Mouse (Mus musculus) liver, embryonic 14.5 days (tissue): ENCODE results near the gene Phlpp2. TPM values are rescaled to one million over a fixed set of nuclear protein-coding genes. Genes with fewer than 3 reads are reported as not detected.

Experiments used
- ATAC-seq: fragments of 200-750 bp; cut with Nextera tagmentation; 2 replicates; pipeline ENCODE4 v1.8.0; 2017; ENCODE audit warnings: moderate number of reproducible peaks, mild to moderate bottlenecking, moderate library complexity; ENCODE audit not compliant: insufficient read depth
- DNase-seq, 3 experiments: peaks; one replicate each; pipeline ENCODE4 v3.0.0-alpha.2; 2012 to 2013; ENCODE audit warnings: low read depth in 3 of 3, low spot score in 3 of 3
- H3K27ac ChIP-seq: fragments of 300-500 bp; sonication (generic); 2 replicates; pipeline ENCODE4 v1.5.1; 2014; ENCODE audit warnings: moderate library complexity, mild to moderate bottlenecking, control low read depth, inconsistent platforms
- H3K27me3 ChIP-seq: fragments of 300-500 bp; sonication (generic); 2 replicates; pipeline ENCODE4 v1.6.1; 2014; ENCODE audit warnings: mild to moderate bottlenecking, low read length, moderate library complexity; ENCODE audit not compliant: control insufficient read depth, insufficient read depth
- H3K36me3 ChIP-seq: fragments of 300-500 bp; sonication (generic); replicated peaks from 2 replicates; pipeline ENCODE4 v1.6.1; 2014; ENCODE audit warnings: low read depth; ENCODE audit not compliant: control insufficient read depth, insufficient read depth
- H3K4me1 ChIP-seq, 2 experiments: fragments of 200-500 bp in 1 of 2; fragments of 300-500 bp in 1 of 2; sonication (generic) in 1 of 2; replicated peaks; 2 replicates each; pipeline ENCODE4 v1.6.1; 2012 to 2014; ENCODE audit warnings: antibody characterized with exemption in 1 of 2, inconsistent platforms in 1 of 2, low read length in 1 of 2; ENCODE audit not compliant: control insufficient read depth in 2 of 2, insufficient read depth in 2 of 2
- H3K4me2 ChIP-seq: fragments of 300-500 bp; sonication (generic); 2 replicates; pipeline ENCODE4 v1.6.1; 2014; ENCODE audit warnings: low read depth, mild to moderate bottlenecking, control low read depth, moderate library complexity
- H3K4me3 ChIP-seq, 2 experiments: fragments of 200-500 bp in 1 of 2; fragments of 300-500 bp in 1 of 2; sonication (generic) in 1 of 2; 2 replicates each; pipeline ENCODE4 v1.5.1; 2012 to 2014; ENCODE audit warnings: low read depth in 2 of 2, low read length in 2 of 2, mild to moderate bottlenecking in 2 of 2, control low read depth in 1 of 2, inconsistent platforms in 1 of 2, moderate library complexity in 1 of 2; ENCODE audit not compliant: insufficient read depth in 1 of 2
- H3K9ac ChIP-seq: fragments of 300-500 bp; sonication (generic); replicated peaks from 2 replicates; pipeline ENCODE4 v1.6.1; 2014; ENCODE audit warnings: mild to moderate bottlenecking, control low read depth, moderate library complexity
- H3K9me3 ChIP-seq: fragments of 300-500 bp; sonication (generic); 2 replicates; pipeline ENCODE4 v1.6.1; 2016; ENCODE audit warnings: low read length, mixed read lengths; ENCODE audit not compliant: control insufficient read depth
- CTCF ChIP-seq: IDR thresholded peaks from 2 replicates; pipeline ENCODE4 v1.5.1; 2016; ENCODE audit warnings: antibody characterized with exemption, low read depth, control low read depth
- EP300 ChIP-seq: IDR thresholded peaks from 2 replicates; pipeline ENCODE4 v1.6.1; 2016; ENCODE audit warnings: antibody characterized with exemption, low read depth
- WGBS: fragments of 180-500 bp; shearing (Covaris S2); extraction: QIAGEN DNeasy Blood & Tissue Kit; methylation state at CpG from one replicate; pipeline ENCODE4 v1.1.7; 2014; ENCODE audit not compliant: insufficient replicate concordance; 5-methylcytosine and 5-hydroxymethylcytosine counted together
- polyA plus RNA-seq, 2 experiments: library from polyadenylated mRNA; depleted of rRNA in 1 of 2; stranded (reverse) in 1 of 2; unstranded in 1 of 2; fragments of >200 nt; fragmentation: Nextera tagmentation in 1 of 2; extraction: Ambion mirVana in 1 of 2; gene quantifications; 2 replicates each; pipeline versions ENCODE4 v1.2.1 to v1.2.3; 2012 to 2014

Phlpp2 gene
- polyA plus RNA-seq, 2 experiments: 3.9 to 6.5 TPM

- peaks cover 0 to 7% of the 10 kb centered on the region in 2 experiments; a peak in 2 of 4 replicates for H3K4me1 ChIP-seq
- H3K9me3 ChIP-seq: no peaks in the 10 kb centered on the region
- no peaks in the 10 kb centered on the region for H3K27me3 ChIP-seq
- H3K27ac ChIP-seq: no peak overlapping the region
- DNase-seq (no peak), ATAC-seq (no peak)
- WGBS: 84% methylated on average over 3 of the region's 3 CpGs
- TF ChIP-seq CTCF (no peak), EP300 (no peak)
- H3K4me3 ChIP-seq: no peak overlapping the region
- peaks cover 36% of the 10 kb centered on the region for H3K36me3 ChIP-seq
- no peak overlapping the region for H3K9ac ChIP-seq
- no peak overlapping the region for H3K4me2 ChIP-seq
Observed at GRCm38 (mm10) chr8:109848981-109849380, 19.4 kb upstream of the Phlpp2 start.

GRCm38 (mm10) chr8:109853423-109853822 is 14.9 kb upstream of the Phlpp2 start:
- WGBS: 31% methylated on average over 6 of the region's 6 CpGs
- H3K36me3 ChIP-seq: peaks cover 62% of the 10 kb centered on the region
- H3K9me3 ChIP-seq: no peaks in the 10 kb centered on the region
- H3K4me3 ChIP-seq: no peak overlapping the region
- no peak overlapping the region for H3K9ac ChIP-seq
- peak; percentile 72 to 73 (median 72) for DNase-seq
- ATAC-seq: peak; percentile 73
- H3K4me2 ChIP-seq: no peak overlapping the region
- TF ChIP-seq EP300: no peak
- TF ChIP-seq CTCF: peak; percentile 94
- peaks cover 0 to under 1% of the 10 kb centered on the region in 2 experiments; a peak in 2 of 4 replicates for H3K4me1 ChIP-seq
- no peak overlapping the region for H3K27ac ChIP-seq
- no peaks in the 10 kb centered on the region for H3K27me3 ChIP-seq

DNA sequence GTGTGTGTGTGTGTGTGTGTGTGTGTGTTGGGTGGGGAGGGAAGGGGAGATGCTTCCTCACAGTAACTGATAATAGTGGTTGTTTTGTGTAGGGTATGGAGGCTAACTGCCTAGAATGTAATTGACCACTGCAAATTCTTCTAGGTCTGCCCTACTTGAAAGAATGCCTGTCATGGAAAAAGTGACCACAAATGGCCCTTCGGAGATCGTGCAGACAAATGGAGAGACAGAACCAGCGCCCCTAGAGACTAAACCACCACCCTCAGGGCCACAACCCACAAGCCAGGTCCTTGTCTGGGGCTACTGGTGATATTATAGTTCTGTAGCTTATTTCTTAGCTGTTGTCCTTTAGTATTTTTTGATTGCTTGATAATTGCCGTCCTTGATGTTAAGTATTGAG is 13.8 kb upstream of the Phlpp2 start:
- no peak for ATAC-seq
- H3K27me3 ChIP-seq: no peaks in the 10 kb centered on the region
- no peak overlapping the region for H3K27ac ChIP-seq
- H3K9ac ChIP-seq: no peak overlapping the region
- no peak for DNase-seq
- H3K9me3 ChIP-seq: no peaks in the 10 kb centered on the region
- H3K36me3 ChIP-seq: peaks cover 63% of the 10 kb centered on the region
- no peaks in the 10 kb centered on the region for H3K4me1 ChIP-seq
- 89% methylated on average over 4 of the region's 4 CpGs for WGBS
- H3K4me3 ChIP-seq: no peak overlapping the region
- H3K4me2 ChIP-seq: no peak overlapping the region
- no peak for TF ChIP-seq EP300
- TF ChIP-seq CTCF: no peak

DNA sequence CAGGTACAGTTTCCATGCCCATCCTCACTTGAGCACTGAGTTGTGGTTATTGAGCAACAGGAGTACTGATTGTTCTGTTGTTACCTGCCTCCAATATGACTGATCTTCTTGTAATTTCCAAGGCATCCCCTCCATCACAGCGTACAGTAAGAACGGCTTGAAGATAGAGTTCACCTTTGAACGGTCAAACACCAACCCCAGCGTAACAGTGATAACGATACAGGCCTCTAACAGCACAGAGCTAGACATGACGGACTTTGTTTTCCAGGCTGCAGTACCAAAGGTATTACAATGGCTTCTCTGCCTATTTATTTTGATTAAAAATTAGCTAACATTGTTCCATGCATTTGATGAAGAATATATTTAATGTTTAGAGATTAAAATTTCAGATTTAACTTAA is 12.9 kb upstream of the Phlpp2 start:
- ATAC-seq: no peak
- Histone ChIP-seq H3K36me3 (peaks cover 63% of the 10 kb centered on the region), H3K27ac (no peak overlapping the region), H3K9me3 (no peaks in the 10 kb centered on the region), H3K4me3 (no peak overlapping the region), H3K4me2 (no peak overlapping the region), H3K4me1 (no peaks in the 10 kb centered on the region), H3K27me3 (no peaks in the 10 kb centered on the region), H3K9ac (no peak overlapping the region)
- TF ChIP-seq EP300 (no peak), CTCF (no peak)
- WGBS: 80% methylated on average over 6 of the region's 6 CpGs
- no peak for DNase-seq

DNA sequence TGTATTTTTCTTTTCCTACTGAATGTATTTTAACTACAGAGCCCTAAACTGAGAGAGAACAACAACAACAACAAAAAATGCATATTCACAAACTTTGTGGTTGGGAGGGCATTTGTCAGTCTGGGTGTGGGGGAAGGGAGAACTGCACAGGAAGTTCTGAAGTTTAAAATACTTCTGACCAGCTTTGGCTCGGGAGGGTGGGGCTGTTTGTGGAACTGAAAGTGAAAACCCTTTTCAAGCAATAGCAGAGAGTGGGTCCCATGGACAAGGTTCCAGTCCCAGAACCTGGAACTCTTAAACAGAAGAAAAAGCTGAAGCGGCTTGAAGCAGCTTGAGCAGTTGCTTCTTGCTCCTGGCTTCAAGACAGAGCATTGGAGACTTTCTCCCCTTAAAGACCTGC is 4.9 kb upstream of the Phlpp2 start:
- peak overlapping the region; percentile 99 for H3K27ac ChIP-seq
- H3K4me3 ChIP-seq: peak overlapping the region; percentile 16 to 30; a peak in 3 of 4 replicates
- no peak for ATAC-seq
- H3K36me3 ChIP-seq: peaks cover 32% of the 10 kb centered on the region
- H3K9me3 ChIP-seq: no peaks in the 10 kb centered on the region
- 35% methylated on average over 2 of the region's 2 CpGs for WGBS
- H3K4me1 ChIP-seq: peaks cover 42 to 51% of the 10 kb centered on the region in 2 experiments
- no peaks in the 10 kb centered on the region for H3K27me3 ChIP-seq
- H3K4me2 ChIP-seq: peak overlapping the region; percentile 90
- no peak for DNase-seq
- peak overlapping the region; percentile 76 for H3K9ac ChIP-seq
- TF ChIP-seq EP300 (no peak), CTCF (no peak)
